Mouse (Mus musculus) bone marrow, adult 2 months (tissue): ENCODE measurements around the gene Rabgap1l.

ENCODE experiments used
- CTCF ChIP-seq: fragments of 200-500 bp; IDR thresholded peaks from 2 replicates; pipeline ENCODE4 v1.5.1; 2011; ENCODE audit warnings: low read length, control low read depth; ENCODE audit not compliant: control insufficient read depth, insufficient read depth
- POLR2A ChIP-seq: fragments of 200-500 bp; IDR thresholded peaks from 2 replicates; pipeline ENCODE4 v1.6.1; 2011; ENCODE audit warnings: low read depth, mild to moderate bottlenecking, control low read depth, low read length, borderline replicate concordance; ENCODE audit not compliant: control insufficient read depth

DNA sequence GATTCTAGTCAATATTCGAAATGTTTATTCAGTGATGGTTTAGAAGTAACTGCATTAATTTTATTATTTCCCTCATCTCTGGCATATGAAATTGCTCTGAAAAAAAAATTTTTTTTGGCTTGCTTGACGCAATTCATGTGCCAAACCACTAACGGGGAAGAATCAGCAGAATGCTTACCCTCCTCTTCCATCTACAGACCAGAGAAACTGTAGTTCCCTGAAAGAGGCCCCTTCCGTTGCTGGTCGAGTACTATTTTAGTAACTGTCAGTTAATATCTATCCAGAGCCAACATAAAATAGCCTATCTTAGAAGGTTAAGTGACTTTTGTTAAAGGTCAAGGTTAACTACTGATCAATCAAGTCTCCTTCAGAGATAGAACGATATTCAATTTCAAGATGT, 491.9 kb downstream of the Rabgap1l start:
- TF ChIP-seq CTCF, result no peak
- TF ChIP-seq POLR2A, result no peak
